Mouse (Mus musculus): ENCODE measurements around the gene Reg3g.

DNA sequence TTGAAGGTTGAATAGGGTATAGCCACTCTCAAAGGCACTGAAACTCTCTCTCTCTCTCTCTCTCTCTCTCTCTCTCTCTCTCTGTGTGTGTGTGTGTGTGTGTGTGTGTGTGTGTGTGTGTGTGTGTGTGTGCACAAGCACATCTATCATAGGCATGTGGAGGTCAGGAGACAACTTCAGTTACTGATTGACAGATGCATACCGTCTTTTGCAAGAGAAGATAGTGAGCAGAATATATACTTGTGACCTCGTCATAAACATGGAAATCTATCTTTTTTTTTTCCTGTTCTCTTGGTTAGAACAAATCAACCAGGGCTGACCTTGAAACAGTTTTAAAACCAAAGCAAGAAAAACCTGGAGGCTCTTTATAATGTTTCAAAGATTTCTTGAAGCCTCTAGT is 6.3 kb downstream of the Reg3g start:
- no peak for TF ChIP-seq GATA1 (IDR thresholded peaks at IDR 0.05; ENCODE audit: low read length)
- TF ChIP-seq TAL1 (IDR thresholded peaks at IDR 0.05; ENCODE audit: low read length), result no peak

Data from erythroblast, embryonic 14.5 days (primary cell).